Mouse (Mus musculus) stomach, postnatal 0 days (tissue): ENCODE data around the gene Cenpm.

Experiments
- CTCF ChIP-seq: IDR thresholded peaks from 2 replicates; pipeline ENCODE4 v1.5.1; 2016; ENCODE audit warnings: antibody characterized with exemption, low read depth, mild to moderate bottlenecking, moderate library complexity
- EP300 ChIP-seq: optimal IDR thresholded peaks from 2 replicates; pipeline ENCODE3; 2016; ENCODE audit warnings: antibody characterized with exemption

DNA sequence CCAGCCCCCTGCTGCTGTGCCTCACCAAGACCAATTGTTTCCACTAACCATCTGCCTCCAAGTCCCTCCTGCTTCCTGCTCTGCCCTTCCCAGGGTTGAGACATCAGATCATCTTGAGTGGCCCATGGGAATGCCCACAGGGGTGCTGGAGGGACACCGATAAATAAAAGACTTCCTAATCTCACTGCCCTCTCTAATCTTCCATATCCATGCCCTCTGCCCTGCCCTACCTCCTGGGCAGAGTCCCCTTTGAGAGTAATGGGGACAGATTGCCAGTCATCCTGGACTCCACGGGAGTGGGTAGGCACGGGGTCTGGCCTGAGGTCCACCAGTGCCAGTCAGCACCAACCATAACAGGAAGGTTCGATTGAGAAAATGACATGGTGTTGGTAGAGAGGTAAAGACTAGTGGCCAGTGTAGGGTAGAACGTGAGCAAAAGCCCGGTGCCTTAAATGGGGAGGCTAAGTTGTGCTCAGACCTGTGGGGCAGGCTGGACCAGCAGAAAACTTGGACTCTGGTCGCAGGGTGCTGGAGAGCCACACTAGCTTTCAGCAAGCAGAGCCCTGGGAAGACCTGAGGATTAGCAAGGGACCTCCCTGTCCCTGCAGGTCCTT, 19.8 kb downstream of the Cenpm start:
- TF ChIP-seq CTCF = no peak
- no peak for TF ChIP-seq EP300
